8 mouse cellular contexts compared by ENCODE assay signal in the genomic region with DNA sequence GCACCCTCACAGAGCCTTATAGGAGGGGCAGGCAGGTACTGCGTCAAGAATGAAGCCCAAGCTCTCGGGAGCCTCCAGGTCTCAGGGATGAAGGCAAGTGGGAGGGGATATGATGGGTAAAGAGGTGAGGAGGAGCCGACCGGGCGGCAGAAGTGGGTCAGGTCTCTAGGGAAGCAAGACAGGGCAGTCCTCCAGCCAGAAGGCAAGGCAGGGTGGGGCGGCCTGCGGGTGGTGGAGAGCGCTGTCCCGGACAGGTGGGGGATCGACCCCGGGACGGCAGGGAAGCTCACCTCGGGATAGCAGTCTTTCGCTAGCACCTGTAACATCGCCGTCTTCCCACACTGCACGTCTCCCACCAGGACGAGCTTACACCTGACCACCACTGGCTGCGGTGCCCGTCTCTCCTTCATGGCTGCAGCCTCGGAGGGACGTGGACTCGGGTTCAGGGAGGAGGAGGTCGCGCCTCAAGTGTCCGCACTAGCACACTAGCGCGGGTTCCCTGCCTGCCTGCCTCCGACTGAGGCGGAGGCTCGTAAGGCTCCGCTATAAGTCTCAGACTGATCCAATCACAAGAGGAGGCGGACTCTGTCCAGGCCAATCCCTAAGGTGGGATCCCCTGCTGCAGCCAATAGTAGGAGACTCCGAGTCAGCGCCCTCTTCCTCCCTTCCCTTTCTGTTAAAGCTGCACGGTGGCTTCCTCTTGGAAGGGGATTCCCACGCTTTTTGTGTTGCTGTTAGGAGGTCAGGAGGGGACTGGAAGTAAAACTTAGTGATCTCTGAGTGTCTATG. TPM values are rescaled to one million over a fixed set of nuclear protein-coding genes. Genes with fewer than 3 reads are reported as not detected.
DNase-seq lines count a peak whose midpoint lies in the region; ATAC-seq lines count a peak whose summit lies in the region.

A gene (minus strand): TSS at position 522 of the 789 bp plus-strand sequence.

- peak within 1 kb of the TSS; percentile 52 for H3K9ac ChIP-seq in hindbrain, embryonic 15.5 days

- WGBS in hindbrain, embryonic 15.5 days: under 1% methylated on average over 37 of the region's 37 CpGs

- no peaks in the 10 kb centered on the region for H3K9me3 ChIP-seq in hindbrain, embryonic 15.5 days

- H3K27me3 ChIP-seq in hindbrain, embryonic 15.5 days: no peaks in the 10 kb centered on the region

- ATAC-seq in hindbrain, embryonic 15.5 days (ENCODE audit: low FRiP score, low read depth): peak; percentile 96

- peaks cover 42% of the 10 kb centered on the region for H3K4me1 ChIP-seq in hindbrain, embryonic 15.5 days (replicated peaks)

- DNase-seq in ZHBTc4 (ENCODE audit: low read depth, low spot score): peak; percentile 96
- DNase-seq in cerebellum, postnatal 4 days (ENCODE audit: low spot score in 2 of 2): peak; percentile 59 to 71
- peak; percentile 86 to 92 for DNase-seq in frontal cortex, postnatal 36 days (ENCODE audit: low spot score in 2 of 2)
- peak; percentile 84 for DNase-seq in layer of hippocampus, postnatal 36 days
- DNase-seq in lung, postnatal 25 days (ENCODE audit: low spot score): peak; percentile 89
- peak; percentile 84 for DNase-seq in retina, adult 2 months (ENCODE audit: low read depth, low spot score)
- peak; percentile 68 for DNase-seq in thymus, postnatal 25 days

- peak within 1 kb of the TSS; percentile 98 for H3K4me2 ChIP-seq in hindbrain, embryonic 15.5 days

- no peak within 1 kb of the TSS; the same call in 1 of the 2 replicates for H3K27ac ChIP-seq in hindbrain, embryonic 15.5 days (replicated peaks)

- peak within 1 kb of the TSS; percentile 53 for H3K4me3 ChIP-seq in hindbrain, embryonic 15.5 days

- H3K36me3 ChIP-seq in hindbrain, embryonic 15.5 days: no peaks in the 10 kb centered on the region

RNA-seq across cellular contexts. Expression of the gene that starts here (rescaled TPM):
- polyA plus RNA-seq in hindbrain, embryonic 15.5 days (2015; fragmentation: Nextera tagmentation; extraction: Ambion mirVana): 10.3 and 10.4 TPM in 2 replicates
- total RNA-seq in layer of hippocampus, postnatal 36 days (2021): 1 to 10 TPM; 7.2 to 7.6 TPM
